Mouse (Mus musculus) kidney, adult 2 months (tissue): ENCODE data around the gene Dis3l2. TPM values are rescaled to one million over a fixed set of nuclear protein-coding genes. Genes with fewer than 3 reads are reported as not detected.

Experiments
- DNase-seq: peaks from one replicate; pipeline ENCODE4 v3.0.0; 2021
- H3K27ac ChIP-seq: fragments of 200-500 bp; 2 replicates; pipeline ENCODE4 v1.5.1; 2012; ENCODE audit warnings: low read depth, low read length, control low read depth, inconsistent platforms; ENCODE audit not compliant: insufficient read depth
- H3K27me3 ChIP-seq: fragments of 200-500 bp; replicated peaks from 2 replicates; pipeline ENCODE4 v1.6.1; 2012; ENCODE audit warnings: mild to moderate bottlenecking, moderate library complexity, low read length, inconsistent platforms; ENCODE audit not compliant: control insufficient read depth, insufficient read depth
- H3K36me3 ChIP-seq: fragments of 200-500 bp; 2 replicates; pipeline ENCODE4 v1.6.1; 2012; ENCODE audit warnings: mild to moderate bottlenecking, moderate library complexity, low read length, inconsistent platforms; ENCODE audit not compliant: control insufficient read depth, insufficient read depth
- H3K4me1 ChIP-seq: fragments of 200-500 bp; 2 replicates; pipeline ENCODE4 v1.6.1; 2011; ENCODE audit warnings: low read length; ENCODE audit not compliant: control insufficient read depth, insufficient read depth
- H3K4me3 ChIP-seq: fragments of 200-500 bp; 2 replicates; pipeline ENCODE4 v1.5.1; 2011; ENCODE audit warnings: mild to moderate bottlenecking, low read depth, low read length, control low read depth; ENCODE audit not compliant: insufficient read depth
- CTCF ChIP-seq: fragments of 200-500 bp; conservative IDR thresholded peaks from 2 replicates; pipeline ENCODE4 v1.5.1; 2011; ENCODE audit warnings: low read depth, mild to moderate bottlenecking, control low read depth, low read length, moderate library complexity, mixed read lengths; ENCODE audit not compliant: insufficient read depth, insufficient read length
- POLR2A ChIP-seq: fragments of 200-500 bp; IDR thresholded peaks from one replicate; pipeline ENCODE4 v1.6.1; 2011; ENCODE audit warnings: low read depth, low read length, control low read depth
- WGBS: fragments of 180-500 bp; shearing (Covaris S2); methylation state at CpG from one replicate; pipeline ENCODE4 v1.1.7; 2018; 5-methylcytosine and 5-hydroxymethylcytosine counted together
- polyA plus RNA-seq: library from polyadenylated mRNA; depleted of rRNA; stranded (reverse); fragments of >200 nt; gene quantifications from 2 replicates; pipeline ENCODE4 v1.2.3, GENCODE M21; 2012

Dis3l2 gene
- polyA plus RNA-seq, 1 experiment = 15.7 TPM

GRCm38 (mm10) chr1:86986372-86986771 lies 282.8 kb downstream of the Dis3l2 start:
- no peaks in the 10 kb centered on the region for H3K36me3 ChIP-seq
- H3K27me3 ChIP-seq = no peaks in the 10 kb centered on the region
- H3K4me3 ChIP-seq = no peak overlapping the region
- no peak for DNase-seq
- no peak overlapping the region for H3K27ac ChIP-seq
- H3K4me1 ChIP-seq = no peaks in the 10 kb centered on the region
- TF ChIP-seq CTCF (no peak), POLR2A (no peak)

GRCm38 (mm10) chr1:86992849-86993248 lies 289.2 kb downstream of the Dis3l2 start:
- WGBS = 69% methylated on average over 5 of the region's 5 CpGs
- H3K27me3 ChIP-seq = no peaks in the 10 kb centered on the region
- no peak for TF ChIP-seq POLR2A
- no peak for TF ChIP-seq CTCF
- no peak for DNase-seq
- no peak overlapping the region for H3K27ac ChIP-seq
- no peaks in the 10 kb centered on the region for H3K36me3 ChIP-seq
- H3K4me1 ChIP-seq = no peaks in the 10 kb centered on the region
- H3K4me3 ChIP-seq = no peak overlapping the region

- no peaks in the 10 kb centered on the region for H3K27me3 ChIP-seq
- TF ChIP-seq CTCF (no peak), POLR2A (no peak)
- no peak overlapping the region for H3K27ac ChIP-seq
- no peak for DNase-seq
- no peaks in the 10 kb centered on the region for H3K36me3 ChIP-seq
- H3K4me1 ChIP-seq = no peaks in the 10 kb centered on the region
- no peak overlapping the region for H3K4me3 ChIP-seq
Observed at GRCm38 (mm10) chr1:86994023-86994422, 290.4 kb downstream of the Dis3l2 start.

- Histone ChIP-seq H3K27ac (no peak overlapping the region), H3K4me1 (no peaks in the 10 kb centered on the region), H3K4me3 (no peak overlapping the region), H3K27me3 (no peaks in the 10 kb centered on the region), H3K36me3 (no peaks in the 10 kb centered on the region)
- no peak for DNase-seq
- 78% methylated on average over 2 of the region's 2 CpGs for WGBS
- TF ChIP-seq POLR2A (no peak), CTCF (no peak)
Observed at GRCm38 (mm10) chr1:86998051-86998450, 294.4 kb downstream of the Dis3l2 start.

GRCm38 (mm10) chr1:87001365-87001764 lies 297.8 kb downstream of the Dis3l2 start:
- WGBS = 76% methylated on average over 5 of the region's 5 CpGs
- Histone ChIP-seq H3K4me3 (no peak overlapping the region), H3K27me3 (no peaks in the 10 kb centered on the region), H3K36me3 (no peaks in the 10 kb centered on the region), H3K27ac (no peak overlapping the region), H3K4me1 (no peaks in the 10 kb centered on the region)
- DNase-seq = no peak
- TF ChIP-seq CTCF = no peak

GRCm38 (mm10) chr1:87002545-87003168 lies 299.0 kb downstream of the Dis3l2 start:
- H3K4me3 ChIP-seq = no peak overlapping the region
- H3K27me3 ChIP-seq = no peaks in the 10 kb centered on the region
- H3K36me3 ChIP-seq = no peaks in the 10 kb centered on the region
- no peak overlapping the region for H3K27ac ChIP-seq
- WGBS = 76% methylated on average over 9 of the region's 9 CpGs
- no peaks in the 10 kb centered on the region for H3K4me1 ChIP-seq
- no peak for TF ChIP-seq CTCF
- no peak for TF ChIP-seq POLR2A
- no peak for DNase-seq

- 78% methylated on average over 2 of the region's 2 CpGs for WGBS
- no peaks in the 10 kb centered on the region for H3K36me3 ChIP-seq
- TF ChIP-seq POLR2A = no peak
- no peak for TF ChIP-seq CTCF
- H3K27ac ChIP-seq = no peak overlapping the region
- H3K4me3 ChIP-seq = no peak overlapping the region
- no peaks in the 10 kb centered on the region for H3K27me3 ChIP-seq
- DNase-seq = no peak
- H3K4me1 ChIP-seq = no peaks in the 10 kb centered on the region
Observed at GRCm38 (mm10) chr1:87003169-87003552, 299.6 kb downstream of the Dis3l2 start.
